Mouse (Mus musculus) liver, embryonic 15.5 days (tissue): ENCODE results near the gene Pdzd8. TPM values are rescaled to one million over a fixed set of nuclear protein-coding genes. Genes with fewer than 3 reads are reported as not detected.

Source experiments
- ATAC-seq: fragments of 200-750 bp; cut with Nextera tagmentation; 2 replicates; pipeline ENCODE4 v1.8.0; 2017; ENCODE audit warnings: moderate number of reproducible peaks, mild to moderate bottlenecking, moderate library complexity; ENCODE audit not compliant: insufficient read depth
- H3K27ac ChIP-seq: fragments of 300-500 bp; sonication (generic); replicated peaks from 2 replicates; pipeline ENCODE4 v1.5.1; 2015; ENCODE audit warnings: mild to moderate bottlenecking, inconsistent platforms
- H3K27me3 ChIP-seq: fragments of 300-500 bp; sonication (generic); 2 replicates; pipeline ENCODE4 v1.6.1; 2015; ENCODE audit warnings: mild to moderate bottlenecking, inconsistent platforms
- H3K36me3 ChIP-seq: fragments of 300-500 bp; sonication (generic); replicated peaks from 2 replicates; pipeline ENCODE4 v1.6.1; 2015; ENCODE audit warnings: moderate library complexity, mild to moderate bottlenecking, inconsistent platforms
- H3K4me1 ChIP-seq: fragments of 300-500 bp; sonication (generic); replicated peaks from 2 replicates; pipeline ENCODE4 v1.6.1; 2015; ENCODE audit warnings: inconsistent platforms
- H3K4me2 ChIP-seq: fragments of 300-500 bp; sonication (generic); 2 replicates; pipeline ENCODE4 v1.6.1; 2015; ENCODE audit warnings: moderate library complexity, mild to moderate bottlenecking, inconsistent platforms
- H3K4me3 ChIP-seq: fragments of 300-500 bp; sonication (generic); replicated peaks from 2 replicates; pipeline ENCODE4 v1.5.1; 2015; ENCODE audit warnings: mild to moderate bottlenecking, inconsistent platforms
- H3K9ac ChIP-seq: fragments of 300-500 bp; sonication (generic); 2 replicates; pipeline ENCODE4 v1.6.1; 2015; ENCODE audit warnings: moderate library complexity, mild to moderate bottlenecking, inconsistent platforms
- H3K9me3 ChIP-seq: fragments of 300-500 bp; sonication (generic); replicated peaks from 2 replicates; pipeline ENCODE4 v1.6.1; 2016; ENCODE audit warnings: inconsistent platforms
- WGBS: fragments of 180-500 bp; shearing (Covaris S2); methylation state at CpG from one replicate; pipeline ENCODE4 v1.1.7; 2015; ENCODE audit warnings: mixed read lengths; ENCODE audit not compliant: insufficient replicate concordance; 5-methylcytosine and 5-hydroxymethylcytosine counted together
- polyA plus RNA-seq: library from polyadenylated mRNA; unstranded; fragments of >200 nt; fragmentation: Nextera tagmentation; extraction: Ambion mirVana; gene quantifications from 2 replicates; pipeline ENCODE4 v1.2.1, GENCODE M21; 2015

The Pdzd8 gene
- polyA plus RNA-seq: 3.7 and 4.0 TPM in 2 replicates

- Histone ChIP-seq H3K27ac (peak within 1 kb of the TSS; percentile 93), H3K4me2 (peak within 1 kb of the TSS; percentile 93), H3K36me3 (peaks cover 5% of the 10 kb centered on the region; the same call in 1 of the 2 replicates), H3K4me3 (peak within 1 kb of the TSS; percentile 98), H3K9me3 (no peaks in the 10 kb centered on the region), H3K4me1 (peaks cover 48% of the 10 kb centered on the region), H3K9ac (peak within 1 kb of the TSS; percentile 96), H3K27me3 (peaks cover 10% of the 10 kb centered on the region; the same call in 1 of the 2 replicates)
- ATAC-seq: peak; percentile 94
- WGBS: under 1% methylated on average over 77 of the region's 91 CpGs
Observed at GRCm38 (mm10) chr19:59345658-59346283, at the start of gene Pdzd8. TSS of gene Pdzd8 (minus strand) at chr19:59345780.

DNA sequence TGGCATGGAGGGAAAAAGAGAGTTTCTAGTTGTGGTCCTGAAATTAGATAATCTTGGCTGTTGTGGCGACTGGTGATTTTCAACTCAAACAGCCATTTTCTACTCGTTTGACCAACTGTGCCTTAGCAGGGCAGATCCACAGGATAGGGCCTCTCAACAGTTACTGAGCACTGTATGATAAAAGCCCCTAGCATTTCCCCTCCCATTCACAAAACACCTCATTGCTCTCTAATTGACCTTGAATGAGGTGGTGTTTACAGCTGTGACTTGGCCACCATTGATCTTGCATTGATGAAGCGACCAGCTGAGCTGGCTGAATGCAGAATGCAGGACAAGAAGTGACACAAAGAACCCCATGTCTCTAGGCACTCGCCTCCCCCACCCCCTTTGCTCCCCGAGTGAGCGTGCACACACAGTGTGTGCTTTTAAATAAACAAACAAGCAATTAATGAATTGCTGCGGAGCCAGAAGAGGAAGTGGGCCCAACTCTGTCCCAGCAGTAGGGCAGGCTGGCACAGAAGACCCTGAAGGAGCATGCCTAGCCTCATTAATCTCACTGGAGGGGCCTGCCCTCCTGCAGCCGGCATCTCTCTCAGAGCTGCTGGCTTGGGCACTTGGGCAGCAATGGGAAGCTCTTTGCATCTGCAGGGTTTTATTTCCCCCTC lies 48.3 kb upstream of the Pdzd8 start:
- WGBS: 37% methylated on average over 8 of the region's 8 CpGs

GRCm38 (mm10) chr19:59388847-59389606 lies 43.4 kb upstream of the Pdzd8 start:
- Histone ChIP-seq H3K4me3 (no peak overlapping the region), H3K9ac (no peak overlapping the region), H3K4me1 (peaks cover 30% of the 10 kb centered on the region), H3K9me3 (no peaks in the 10 kb centered on the region), H3K4me2 (peak overlapping the region; percentile 27), H3K27ac (no peak overlapping the region), H3K36me3 (no peaks in the 10 kb centered on the region), H3K27me3 (peaks cover 33% of the 10 kb centered on the region)
- no peak for ATAC-seq
- 17% methylated on average over 15 of the region's 15 CpGs for WGBS

More for the DNA sequence above, 48.3 kb upstream of the Pdzd8 start:
- H3K9ac ChIP-seq: no peak overlapping the region
- no peak overlapping the region for H3K4me3 ChIP-seq
- no peak overlapping the region for H3K27ac ChIP-seq
- peaks cover 66% of the 10 kb centered on the region for H3K27me3 ChIP-seq
- ATAC-seq: no peak
- no peaks in the 10 kb centered on the region for H3K9me3 ChIP-seq
- no peak overlapping the region for H3K4me2 ChIP-seq
- H3K4me1 ChIP-seq: peaks cover 5% of the 10 kb centered on the region
- H3K36me3 ChIP-seq: no peaks in the 10 kb centered on the region

- no peak for ATAC-seq
- no peak overlapping the region for H3K27ac ChIP-seq
- WGBS: 37% methylated on average over 5 of the region's 5 CpGs
- H3K9ac ChIP-seq: no peak overlapping the region
- no peak overlapping the region for H3K4me3 ChIP-seq
- no peak overlapping the region for H3K4me2 ChIP-seq
- peaks cover 30% of the 10 kb centered on the region for H3K4me1 ChIP-seq
- H3K27me3 ChIP-seq: peaks cover 26% of the 10 kb centered on the region
- no peaks in the 10 kb centered on the region for H3K9me3 ChIP-seq
- no peaks in the 10 kb centered on the region for H3K36me3 ChIP-seq
Observed at GRCm38 (mm10) chr19:59388399-59388798, 42.8 kb upstream of the Pdzd8 start.

- ATAC-seq: no peak
- no peaks in the 10 kb centered on the region for H3K36me3 ChIP-seq
- no peak overlapping the region for H3K27ac ChIP-seq
- H3K9me3 ChIP-seq: no peaks in the 10 kb centered on the region
- no peak overlapping the region for H3K4me3 ChIP-seq
- peaks cover 20% of the 10 kb centered on the region for H3K27me3 ChIP-seq
- no peak overlapping the region for H3K9ac ChIP-seq
- WGBS: 42% methylated on average over 1 of the region's 1 CpGs
- H3K4me1 ChIP-seq: peaks cover 30% of the 10 kb centered on the region
- no peak overlapping the region for H3K4me2 ChIP-seq
Observed at GRCm38 (mm10) chr19:59387178-59387577, 41.6 kb upstream of the Pdzd8 start.

DNA sequence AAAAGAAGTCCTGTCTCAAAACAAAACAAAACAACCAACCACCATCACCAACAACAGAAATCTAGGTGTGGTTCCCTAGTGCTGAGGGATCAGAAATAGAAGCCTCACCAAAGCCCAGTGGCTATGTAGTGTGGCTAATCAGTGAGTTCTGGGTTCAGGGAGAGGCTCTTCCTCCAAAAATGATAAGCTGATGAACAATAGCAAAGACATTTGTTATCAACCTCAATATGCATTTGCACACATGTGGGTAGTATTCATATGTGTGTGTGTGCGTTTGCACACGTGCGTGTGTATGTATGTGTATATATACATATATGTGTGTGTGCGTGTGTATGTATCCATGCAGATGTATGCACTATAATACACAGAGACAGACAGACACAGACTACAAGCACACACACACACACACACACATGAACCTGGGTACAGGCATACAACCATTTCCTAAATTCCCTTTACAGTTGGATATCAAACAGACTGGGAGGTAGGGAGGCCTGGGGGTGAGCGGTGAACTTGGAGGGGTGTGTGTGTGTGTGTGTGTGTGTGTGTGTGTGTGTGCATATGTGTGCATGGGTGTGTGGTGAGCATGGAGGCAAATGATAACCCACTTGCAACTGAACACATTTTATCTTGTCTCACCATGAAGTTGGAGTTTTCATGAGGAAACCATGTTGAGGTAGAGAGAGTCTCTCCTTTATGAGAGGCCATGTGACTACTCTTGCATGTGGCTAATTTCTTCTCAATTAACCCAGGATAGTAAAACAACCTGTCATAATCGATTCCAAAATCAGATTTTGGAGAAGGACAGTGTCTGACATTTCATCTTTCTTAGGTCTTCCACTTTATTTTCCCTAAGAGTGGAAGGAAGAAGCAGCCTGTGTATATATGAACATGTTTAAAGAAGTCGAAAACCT lies 39.3 kb upstream of the Pdzd8 start:
- H3K27ac ChIP-seq: peak overlapping the region; percentile 35; the same call in 1 of the 2 replicates
- peaks cover 30% of the 10 kb centered on the region for H3K4me1 ChIP-seq
- ATAC-seq: peak; percentile 82
- H3K4me2 ChIP-seq: no peak overlapping the region
- H3K27me3 ChIP-seq: peaks cover 22% of the 10 kb centered on the region
- H3K9ac ChIP-seq: no peak overlapping the region
- no peaks in the 10 kb centered on the region for H3K9me3 ChIP-seq
- H3K4me3 ChIP-seq: no peak overlapping the region
- no peaks in the 10 kb centered on the region for H3K36me3 ChIP-seq
- WGBS: 64% methylated on average over 7 of the region's 7 CpGs

GRCm38 (mm10) chr19:59382416-59382917 lies 36.9 kb upstream of the Pdzd8 start:
- no peaks in the 10 kb centered on the region for H3K9me3 ChIP-seq
- no peak overlapping the region for H3K4me3 ChIP-seq
- peaks cover 22% of the 10 kb centered on the region; the same call in 1 of the 2 replicates for H3K27me3 ChIP-seq
- no peak overlapping the region for H3K9ac ChIP-seq
- no peak for ATAC-seq
- H3K36me3 ChIP-seq: no peaks in the 10 kb centered on the region
- H3K4me1 ChIP-seq: peaks cover 20% of the 10 kb centered on the region
- H3K4me2 ChIP-seq: no peak overlapping the region
- H3K27ac ChIP-seq: no peak overlapping the region

GRCm38 (mm10) chr19:59379995-59380394 lies 34.4 kb upstream of the Pdzd8 start:
- Histone ChIP-seq H3K9me3 (no peaks in the 10 kb centered on the region), H3K4me3 (no peak overlapping the region), H3K4me1 (peaks cover 8% of the 10 kb centered on the region), H3K36me3 (no peaks in the 10 kb centered on the region), H3K4me2 (no peak overlapping the region), H3K9ac (no peak overlapping the region), H3K27ac (no peak overlapping the region), H3K27me3 (peaks cover 31% of the 10 kb centered on the region)
- no peak for ATAC-seq
- 16% methylated on average over 1 of the region's 1 CpGs for WGBS

GRCm38 (mm10) chr19:59376481-59376880 lies 30.9 kb upstream of the Pdzd8 start:
- Histone ChIP-seq H3K4me1 (no peaks in the 10 kb centered on the region), H3K27ac (no peak overlapping the region), H3K27me3 (peaks cover 31% of the 10 kb centered on the region), H3K9me3 (no peaks in the 10 kb centered on the region), H3K4me2 (no peak overlapping the region), H3K4me3 (no peak overlapping the region), H3K9ac (no peak overlapping the region), H3K36me3 (no peaks in the 10 kb centered on the region)
- ATAC-seq: no peak
- 71% methylated on average over 2 of the region's 2 CpGs for WGBS

- WGBS: 38% methylated on average over 6 of the region's 6 CpGs
Observed at GRCm38 (mm10) chr19:59374940-59375339, 29.4 kb upstream of the Pdzd8 start.

More at GRCm38 (mm10) chr19:59374940-59375339, 29.4 kb upstream of the Pdzd8 start:
- ATAC-seq: no peak
- no peak overlapping the region for H3K27ac ChIP-seq
- no peak overlapping the region for H3K9ac ChIP-seq
- H3K4me2 ChIP-seq: no peak overlapping the region
- H3K9me3 ChIP-seq: no peaks in the 10 kb centered on the region
- peaks cover 23% of the 10 kb centered on the region for H3K27me3 ChIP-seq
- H3K36me3 ChIP-seq: no peaks in the 10 kb centered on the region
- H3K4me3 ChIP-seq: no peak overlapping the region
- H3K4me1 ChIP-seq: no peaks in the 10 kb centered on the region
